Mouse (Mus musculus): Measurements from ENCODE around the gene Igfbp5.

The Igfbp5 gene

GRCm38 (mm10) chr1:72869275-72869674 lies 5.4 kb downstream of the Igfbp5 start:
- DNase-seq (ENCODE audit: low spot score): no peak

GRCm38 (mm10) chr1:72868429-72869215 lies 6.1 kb downstream of the Igfbp5 start:
- no peak for DNase-seq (ENCODE audit: low spot score)

GRCm38 (mm10) chr1:72867346-72867745 lies 7.3 kb downstream of the Igfbp5 start:
- no peak for DNase-seq (ENCODE audit: low spot score)

- DNase-seq (ENCODE audit: low spot score): no peak
Measured at GRCm38 (mm10) chr1:72866417-72866816, 8.3 kb downstream of the Igfbp5 start.

GRCm38 (mm10) chr1:72865900-72866299 lies 8.8 kb downstream of the Igfbp5 start:
- no peak for DNase-seq (ENCODE audit: low spot score)

- DNase-seq (ENCODE audit: low spot score): no peak
Measured at GRCm38 (mm10) chr1:72864272-72864671, 10.4 kb downstream of the Igfbp5 start.

- DNase-seq (ENCODE audit: low spot score): no peak
Measured at GRCm38 (mm10) chr1:72863692-72864091, 11.0 kb downstream of the Igfbp5 start.

- DNase-seq (ENCODE audit: low spot score): no peak
Measured at GRCm38 (mm10) chr1:72862248-72862647, 12.4 kb downstream of the Igfbp5 start.

- DNase-seq (ENCODE audit: low spot score): no peak
Measured at GRCm38 (mm10) chr1:72861702-72862101, 13.0 kb downstream of the Igfbp5 start.

- DNase-seq (ENCODE audit: low spot score): no peak
Measured at GRCm38 (mm10) chr1:72860502-72860901, 14.2 kb downstream of the Igfbp5 start.

- DNase-seq (ENCODE audit: low spot score): no peak
Measured at GRCm38 (mm10) chr1:72859963-72860362, 14.7 kb downstream of the Igfbp5 start.

- DNase-seq (ENCODE audit: low spot score): no peak
Measured at GRCm38 (mm10) chr1:72858874-72859273, 15.8 kb downstream of the Igfbp5 start.

- no peak for DNase-seq (ENCODE audit: low spot score)
Measured at GRCm38 (mm10) chr1:72858286-72858685, 16.4 kb downstream of the Igfbp5 start.

- DNase-seq (ENCODE audit: low spot score): no peak
Measured at GRCm38 (mm10) chr1:72857631-72858030, 17.1 kb downstream of the Igfbp5 start.

- DNase-seq (ENCODE audit: low spot score): no peak
Measured at GRCm38 (mm10) chr1:72857142-72857541, 17.5 kb downstream of the Igfbp5 start.

GRCm38 (mm10) chr1:72856209-72856909 lies 18.3 kb downstream of the Igfbp5 start:
- DNase-seq (ENCODE audit: low spot score): no peak

GRCm38 (mm10) chr1:72855729-72856128 lies 19.0 kb downstream of the Igfbp5 start:
- DNase-seq (ENCODE audit: low spot score): no peak

- no peak for DNase-seq (ENCODE audit: low spot score)
Measured at GRCm38 (mm10) chr1:72854337-72855237, 20.1 kb downstream of the Igfbp5 start.

- no peak for DNase-seq (ENCODE audit: low spot score)
Measured at GRCm38 (mm10) chr1:72853759-72854158, 20.9 kb downstream of the Igfbp5 start.

GRCm38 (mm10) chr1:72849037-72849436 lies 25.6 kb downstream of the Igfbp5 start:
- DNase-seq (ENCODE audit: low spot score): no peak

GRCm38 (mm10) chr1:72847849-72848380 lies 26.8 kb downstream of the Igfbp5 start:
- DNase-seq (ENCODE audit: low spot score): no peak

- DNase-seq (ENCODE audit: low spot score): no peak
Measured at GRCm38 (mm10) chr1:72844675-72845074, 30.0 kb downstream of the Igfbp5 start.
